Comparison of ENCODE assay signal across 8 mouse cellular contexts in the genomic region with DNA sequence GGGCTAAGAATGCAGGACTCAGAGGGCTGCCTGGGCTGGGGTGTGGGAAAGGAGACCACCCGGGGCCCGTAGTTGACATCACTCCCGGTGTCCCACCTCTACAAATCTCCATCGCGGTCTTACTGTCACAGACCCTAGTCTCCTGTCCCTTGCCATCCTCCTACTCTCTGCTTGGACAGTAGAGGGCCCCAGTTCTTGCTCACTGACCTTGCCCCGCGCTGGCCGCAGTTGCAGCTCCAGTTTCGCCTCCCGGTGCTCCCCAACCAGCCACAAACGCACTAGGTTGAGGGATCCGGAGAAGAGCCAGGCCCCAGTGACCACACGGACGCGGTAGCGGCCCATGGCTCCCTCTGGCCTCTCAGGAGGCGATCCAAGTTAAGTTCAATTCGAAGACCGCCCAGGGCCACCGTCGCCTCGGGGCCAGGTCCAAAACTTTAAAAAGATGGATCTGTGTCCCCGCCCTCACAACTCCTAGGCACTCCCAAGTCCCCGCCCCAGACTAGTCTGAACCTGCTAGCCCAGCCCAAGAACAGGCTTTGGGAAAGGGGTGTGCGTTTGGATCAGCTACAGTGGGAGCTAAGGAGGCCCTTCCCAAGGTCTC. TPM values are rescaled to one million over a fixed set of nuclear protein-coding genes. Genes with fewer than 3 reads are reported as not detected.
DNase-seq lines count a peak whose midpoint lies in the region; ATAC-seq and TF ChIP-seq lines count a peak whose summit lies in the region.

A gene (minus strand): TSS at position 423 of the 601 bp plus-strand sequence.

- peak; percentile 76 for ATAC-seq in lung, postnatal 0 days
- ATAC-seq in stomach, embryonic 14.5 days (ENCODE audit: insufficient number of reproducible peaks, insufficient read depth, low FRiP score, low read depth): peak; percentile 76

- no peak within 1 kb of the TSS for H3K9ac ChIP-seq in lung, postnatal 0 days (replicated peaks; ENCODE audit: low read depth)
- no peak within 1 kb of the TSS; the same call in 1 of the 2 replicates for H3K9ac ChIP-seq in stomach, embryonic 14.5 days (replicated peaks; ENCODE audit: low read depth, low read length)

- intact Hi-C loops in left cerebral cortex, postnatal 14 days (cut with DNase I): loop anchor here (2.0 kb wide), 1 partner anchor 54 kb away; no protein-coding TSS in a partner anchor

- TF ChIP-seq POLR2A in brain, embryonic 14.5 days (IDR thresholded peaks at IDR 0.05; ENCODE audit: borderline replicate concordance, extremely low read depth, insufficient read depth, insufficient read length, poor library complexity, severe bottlenecking): no peak

- no peak within 1 kb of the TSS for H3K27ac ChIP-seq in lung, postnatal 0 days (ENCODE audit: low read length)
- no peak within 1 kb of the TSS; the same call in 1 of the 2 replicates for H3K27ac ChIP-seq in stomach, embryonic 14.5 days (ENCODE audit: low read length)

- peak within 1 kb of the TSS; percentile 54 for H3K4me2 ChIP-seq in lung, postnatal 0 days (replicated peaks; ENCODE audit: low read depth, low read length)
- H3K4me2 ChIP-seq in stomach, embryonic 14.5 days (replicated peaks; ENCODE audit: low read depth, low read length): peak within 1 kb of the TSS; percentile 45

- peaks cover 8% of the 10 kb centered on the region; the same call in 1 of the 2 replicates for H3K27me3 ChIP-seq in lung, postnatal 0 days (replicated peaks; ENCODE audit: insufficient read depth, low read length)
- 0 out of 2 replicates have a peak, but pooled peaks cover 7% of the 10 kb centered on the region for H3K27me3 ChIP-seq in stomach, embryonic 14.5 days (ENCODE audit: control insufficient read depth, insufficient read depth, low read length)

- H3K4me1 ChIP-seq in lung, postnatal 0 days (ENCODE audit: insufficient read depth, low read depth, low read length): no peaks in the 10 kb centered on the region; the same call in 1 of the 2 replicates
- H3K4me1 ChIP-seq in stomach, embryonic 14.5 days (ENCODE audit: control insufficient read depth, insufficient read depth, low read length): 0 out of 2 replicates have a peak, but pooled peaks cover 4% of the 10 kb centered on the region

- 2% methylated on average over 25 of the region's 25 CpGs for WGBS in lung, postnatal 0 days
- WGBS in stomach, embryonic 14.5 days: 2% methylated on average over 25 of the region's 25 CpGs

- peak; percentile 60 for DNase-seq in Muller cell, postnatal 12 days (ENCODE audit: inconsistent ontology term)
- no peak for DNase-seq in brain, embryonic 14.5 days (ENCODE audit: low read depth)
- peak; percentile 54 for DNase-seq in heart, adult 8-10 months (ENCODE audit: low spot score)
- peak; percentile 69 for DNase-seq in kidney, adult 9 months
- DNase-seq in lung, postnatal 0 days (ENCODE audit: low spot score): peak; percentile 69
- no peak for DNase-seq in left cerebral cortex, postnatal 14 days (ENCODE audit: low spot score in 2 of 2)
- DNase-seq in layer of hippocampus, adult 8-10 months (ENCODE audit: low spot score in 2 of 2): no peak

- H3K36me3 ChIP-seq in lung, postnatal 0 days (ENCODE audit: insufficient read depth, low read length): no peaks in the 10 kb centered on the region
- no peaks in the 10 kb centered on the region for H3K36me3 ChIP-seq in stomach, embryonic 14.5 days (ENCODE audit: control insufficient read depth, insufficient read depth, low read length)

- peak within 1 kb of the TSS; percentile 31 for H3K4me3 ChIP-seq in lung, postnatal 0 days (ENCODE audit: low read depth, low read length)
- H3K4me3 ChIP-seq in stomach, embryonic 14.5 days (ENCODE audit: low read depth, low read length): peak within 1 kb of the TSS; percentile 27

- TF ChIP-seq EP300 in lung, postnatal 0 days (IDR thresholded peaks at IDR 0.05): no peak

- no peaks in the 10 kb centered on the region for H3K9me3 ChIP-seq in lung, postnatal 0 days (ENCODE audit: low read length)
- no peaks in the 10 kb centered on the region for H3K9me3 ChIP-seq in stomach, embryonic 14.5 days (ENCODE audit: control insufficient read depth, low read depth, low read length)

- peak; percentile 29; the same call in 1 of the 2 replicates for TF ChIP-seq CTCF in brain, embryonic 14.5 days (IDR thresholded peaks at IDR 0.05; ENCODE audit: borderline replicate concordance, extremely low read depth, insufficient read depth, insufficient read length)
- TF ChIP-seq CTCF in lung, postnatal 0 days (IDR thresholded peaks at IDR 0.05): peak; percentile 69

RNA-seq across cellular contexts. Expression of the gene that starts here (rescaled TPM):
- polyA plus RNA-seq in brain, embryonic 14.5 days (2012; rRNA removed): 0.78 and 1.6 TPM in 2 replicates
- total RNA-seq in heart, adult 8-10 months (2022): 1 to 10 TPM; 2.6 to 4.0 (median 3.1) TPM
- 5.8 and 7.0 TPM in 2 replicates for polyA plus RNA-seq in lung, postnatal 0 days (2015; fragmentation: Nextera tagmentation; extraction: Ambion mirVana)
- 13.0 and 14.6 TPM in 2 replicates for polyA plus RNA-seq in stomach, embryonic 14.5 days (2014; fragmentation: Nextera tagmentation; extraction: Ambion mirVana)
- under 1 TPM in 1 of 2 experiments, not detected in 1; 0.13 TPM for total RNA-seq in left cerebral cortex, postnatal 14 days (2021)
- total RNA-seq in layer of hippocampus, adult 8-10 months (2022): under 1 TPM; 0.17 to 0.41 (median 0.37) TPM

Comparison
In these comparisons a context has a peak if more than half of its experiments do, and no peak if none do; other contexts are left out.
1. DNase-seq: peak in Muller cell, postnatal 12 days (single experiment), heart, adult 8-10 months (single experiment), kidney, adult 9 months (single experiment) and lung, postnatal 0 days (single experiment); none in brain, embryonic 14.5 days (single experiment), left cerebral cortex, postnatal 14 days (0 of 2) and layer of hippocampus, adult 8-10 months (0 of 2).